Mouse (Mus musculus) lung, adult 2 months (tissue): ENCODE data around the gene Tk1.

Experiments used
- CTCF ChIP-seq: fragments of 200-500 bp; IDR thresholded peaks from 2 replicates; pipeline ENCODE4 v1.5.1; 2011; ENCODE audit warnings: mild to moderate bottlenecking, low read length, control low read depth; ENCODE audit not compliant: insufficient read depth
- POLR2A ChIP-seq: fragments of 200-500 bp; IDR thresholded peaks from 2 replicates; pipeline ENCODE4 v1.6.1; 2011; ENCODE audit warnings: low read depth, mild to moderate bottlenecking, control low read depth, low read length, borderline replicate concordance; ENCODE audit errors: extremely low read depth

DNA sequence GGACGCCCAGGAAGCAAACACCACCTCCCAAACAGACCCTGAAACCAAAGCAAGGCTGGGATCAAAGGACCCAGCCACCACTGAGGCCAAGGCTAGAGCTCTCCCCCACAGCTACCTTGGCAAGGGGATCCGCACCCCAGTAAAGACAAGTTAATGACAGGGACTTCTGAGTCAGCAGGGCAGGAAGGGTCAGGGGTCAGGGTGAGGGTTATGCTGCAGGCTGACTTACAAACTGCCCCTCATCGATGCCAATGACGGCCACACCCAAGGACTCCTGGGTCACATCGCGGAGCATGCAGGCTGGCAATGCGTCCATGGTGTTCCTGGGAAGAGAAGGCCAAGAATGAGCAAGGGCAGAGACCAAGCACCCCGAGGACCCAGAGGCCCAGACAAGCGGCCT lies 4.0 kb downstream of the Tk1 start:
- TF ChIP-seq CTCF (no peak), POLR2A (no peak)
